Mouse (Mus musculus): ENCODE data around the gene Ptar1. TPM values are rescaled to one million over a fixed set of nuclear protein-coding genes. Genes with fewer than 3 reads are reported as not detected.
"Not testable (repeated sequence)": the region's sequence is repeated elsewhere in the genome, so short reads cannot be mapped to it uniquely, and the experiment has no call there.

The Ptar1 gene
- total RNA-seq (2022), result 10 to 100 TPM; 16.4 to 24.8 (median 21.4) TPM

GRCm38 (mm10) chr19:23687296-23688021 is at the start of gene Ptar1:
TSS of gene Ptar1 (plus strand) at chr19:23687429.
- peak; percentile 88 for DNase-seq (ENCODE audit: low spot score)

- DNase-seq (ENCODE audit: low spot score), result no peak
Observed at GRCm38 (mm10) chr19:23643819-23644218, 43.4 kb upstream of the Ptar1 start.

GRCm38 (mm10) chr19:23645347-23645746 is 41.9 kb upstream of the Ptar1 start:
- DNase-seq (ENCODE audit: low spot score), result no peak

GRCm38 (mm10) chr19:23647308-23647707 is 39.9 kb upstream of the Ptar1 start:
- no peak for DNase-seq (ENCODE audit: low spot score)

GRCm38 (mm10) chr19:23652644-23653043 is 34.6 kb upstream of the Ptar1 start, which contains the start of gene 1700028P14Rik:
TSS of gene 1700028P14Rik (minus strand) at chr19:23652812.
- DNase-seq (ENCODE audit: low spot score), result peak; percentile 9

GRCm38 (mm10) chr19:23653154-23653553 is 34.1 kb upstream of the Ptar1 start:
- no peak for DNase-seq (ENCODE audit: low spot score)

GRCm38 (mm10) chr19:23657261-23657932 is 29.8 kb upstream of the Ptar1 start:
- DNase-seq (ENCODE audit: low spot score), result no peak

- no peak for DNase-seq (ENCODE audit: low spot score)
Observed at GRCm38 (mm10) chr19:23658350-23658749, 28.9 kb upstream of the Ptar1 start.

- DNase-seq (ENCODE audit: low spot score), result no peak
Observed at GRCm38 (mm10) chr19:23664083-23664482, 23.1 kb upstream of the Ptar1 start.

GRCm38 (mm10) chr19:23668142-23668655 is 19.0 kb upstream of the Ptar1 start:
- DNase-seq (ENCODE audit: low spot score), result no peak

- no peak for DNase-seq (ENCODE audit: low spot score)
Observed at GRCm38 (mm10) chr19:23673021-23673420, 14.2 kb upstream of the Ptar1 start.

GRCm38 (mm10) chr19:23675656-23676055 is 11.6 kb upstream of the Ptar1 start:
- not testable (repeated sequence) for DNase-seq (ENCODE audit: low spot score)

GRCm38 (mm10) chr19:23686962-23687295 is 300 bp upstream of the Ptar1 start:
- no peak for DNase-seq (ENCODE audit: low spot score)

GRCm38 (mm10) chr19:23688421-23688946 is 1.3 kb downstream of the Ptar1 start:
- no peak for DNase-seq (ENCODE audit: low spot score)

GRCm38 (mm10) chr19:23694344-23694743 is 7.1 kb downstream of the Ptar1 start:
- peak; percentile 54 for DNase-seq (ENCODE audit: low spot score)

- peak; percentile 4 for DNase-seq (ENCODE audit: low spot score)
Observed at GRCm38 (mm10) chr19:23697861-23698260, 10.6 kb downstream of the Ptar1 start.

GRCm38 (mm10) chr19:23698366-23698765 is 11.1 kb downstream of the Ptar1 start:
- DNase-seq (ENCODE audit: low spot score), result peak; percentile 26

- DNase-seq (ENCODE audit: low spot score), result no peak
Observed at GRCm38 (mm10) chr19:23699131-23699530, 11.9 kb downstream of the Ptar1 start.

GRCm38 (mm10) chr19:23702896-23703295 is 15.7 kb downstream of the Ptar1 start:
- DNase-seq (ENCODE audit: low spot score), result no peak

- no peak for DNase-seq (ENCODE audit: low spot score)
Observed at GRCm38 (mm10) chr19:23705383-23705782, 18.2 kb downstream of the Ptar1 start.

- no peak for DNase-seq (ENCODE audit: low spot score)
Observed at GRCm38 (mm10) chr19:23746506-23746905, 59.3 kb downstream of the Ptar1 start.

GRCm38 (mm10) chr19:23757011-23757410 is 69.8 kb downstream of the Ptar1 start:
- DNase-seq (ENCODE audit: low spot score), result peak; percentile 24

All from heart, adult 8-10 months (tissue).